Mouse (Mus musculus) cortical plate, adult 2 months (tissue): ENCODE measurements around the gene Fam129b.

ENCODE experiments used
- CTCF ChIP-seq: fragments of 200-500 bp; IDR thresholded peaks from 2 replicates; pipeline ENCODE4 v1.5.1; 2011; ENCODE audit warnings: mild to moderate bottlenecking, control low read depth, low read length; ENCODE audit not compliant: insufficient read depth; ENCODE audit errors: extremely low read depth
- POLR2A ChIP-seq: fragments of 200-500 bp; IDR thresholded peaks from 2 replicates; pipeline ENCODE4 v1.6.1; 2011; ENCODE audit warnings: mild to moderate bottlenecking, low read length, control low read depth; ENCODE audit not compliant: insufficient read depth; ENCODE audit errors: extremely low read depth

- TF ChIP-seq CTCF = no peak
- TF ChIP-seq POLR2A = no peak
These were observed 42.5 kb downstream of the Fam129b start for GRCm38 (mm10) chr2:32918391-32918790.
